Mouse (Mus musculus) hindbrain, embryonic 13.5 days (tissue): ENCODE data around the gene Idi2. TPM values are rescaled to one million over a fixed set of nuclear protein-coding genes. Genes with fewer than 3 reads are reported as not detected.

Source experiments
- microRNA-seq: library from miRNA; unstranded; fragments of <30 nt; microRNA quantifications from one replicate; pipeline ENCODE4, GENCODE M21; 2016
- polyA plus RNA-seq: library from polyadenylated mRNA; unstranded; fragments of >200 nt; fragmentation: Nextera tagmentation; extraction: Ambion mirVana; gene quantifications from 2 replicates; pipeline ENCODE4 v1.2.1, GENCODE M21; 2015

Idi2 gene
- polyA plus RNA-seq, 1 experiment from 2014 or later: not detected

Small RNA genes lying within 50 kb of the gene (microRNA-seq; reads per million reads assigned to microRNA genes)
- not detected for gene Gm22750

Other genes starting within 250 kb of the Idi2 start
- gene Wdr37, start 81.0 kb upstream of the Idi2 start, polyA plus RNA-seq: 53.9 and 57.7 TPM in 2 replicates
- 87.8 and 88.6 TPM in 2 replicates for gene Idi1, start 67.4 kb upstream of the Idi2 start, polyA plus RNA-seq
- gene Gm9745, start 4.6 kb upstream of the Idi2 start, polyA plus RNA-seq: not detected in 2 replicates
- gene Gtpbp4, start 43.2 kb downstream of the Idi2 start, polyA plus RNA-seq: 72.9 and 83.8 TPM in 2 replicates
- 33.4 and 33.6 TPM in 2 replicates for gene Larp4b, start 141.0 kb downstream of the Idi2 start, polyA plus RNA-seq